Mouse (Mus musculus) ES-Bruce4 (cell line): ENCODE data around the gene Vrk1. TPM values are rescaled to one million over a fixed set of nuclear protein-coding genes. Genes with fewer than 3 reads are reported as not detected.

Experiments used
- H3K27ac ChIP-seq: 2 replicates; pipeline ENCODE4 v1.5.1; 2012; ENCODE audit warnings: low read length, inconsistent platforms; ENCODE audit not compliant: insufficient read depth
- H3K27me3 ChIP-seq: 2 replicates; pipeline ENCODE4 v1.6.1; 2012; ENCODE audit warnings: mild to moderate bottlenecking, low read length, inconsistent platforms; ENCODE audit not compliant: control insufficient read depth, poor library complexity, insufficient read depth, severe bottlenecking
- H3K36me3 ChIP-seq: 2 replicates; pipeline ENCODE4 v1.6.1; 2012; ENCODE audit warnings: inconsistent platforms, mild to moderate bottlenecking, low read length, moderate library complexity; ENCODE audit not compliant: control insufficient read depth, poor library complexity, insufficient read depth, severe bottlenecking
- H3K4me1 ChIP-seq: one replicate; pipeline ENCODE4 v1.8.1; 2011; ENCODE audit warnings: low read length; ENCODE audit not compliant: control insufficient read depth, insufficient read depth
- H3K4me3 ChIP-seq: 2 replicates; pipeline ENCODE4 v1.5.1; 2011; ENCODE audit warnings: low read depth, mild to moderate bottlenecking, low read length
- H3K9ac ChIP-seq: 2 replicates; pipeline ENCODE4 v1.6.1; 2012; ENCODE audit warnings: low read depth, mild to moderate bottlenecking, inconsistent platforms; ENCODE audit not compliant: poor library complexity, severe bottlenecking
- H3K9me3 ChIP-seq: replicated peaks from 2 replicates; pipeline ENCODE4 v1.6.1; 2012; ENCODE audit warnings: mild to moderate bottlenecking, low read length, inconsistent platforms; ENCODE audit not compliant: control insufficient read depth, poor library complexity, insufficient read depth, severe bottlenecking
- CTCF ChIP-seq: IDR thresholded peaks from one replicate; pipeline ENCODE4 v1.8.1; 2011; ENCODE audit warnings: low read depth, low read length
- EP300 ChIP-seq: IDR thresholded peaks from 2 replicates; pipeline ENCODE4 v1.6.1; 2011; ENCODE audit warnings: low read depth, low read length; ENCODE audit not compliant: insufficient read depth
- POLR2A ChIP-seq: IDR thresholded peaks from one replicate; pipeline ENCODE4 v1.8.1; 2011; ENCODE audit warnings: low read length; ENCODE audit not compliant: insufficient read depth
- polyA plus RNA-seq: library from polyadenylated mRNA; stranded (reverse); fragments of >200 nt; gene quantifications from 2 replicates; pipeline ENCODE4 v1.2.4, GENCODE M21; 2011; ENCODE audit warnings: low read depth; ENCODE audit not compliant: missing spikeins, insufficient read depth, insufficient read length

Vrk1 gene
- polyA plus RNA-seq, 1 experiment = 85.6 TPM

DNA sequence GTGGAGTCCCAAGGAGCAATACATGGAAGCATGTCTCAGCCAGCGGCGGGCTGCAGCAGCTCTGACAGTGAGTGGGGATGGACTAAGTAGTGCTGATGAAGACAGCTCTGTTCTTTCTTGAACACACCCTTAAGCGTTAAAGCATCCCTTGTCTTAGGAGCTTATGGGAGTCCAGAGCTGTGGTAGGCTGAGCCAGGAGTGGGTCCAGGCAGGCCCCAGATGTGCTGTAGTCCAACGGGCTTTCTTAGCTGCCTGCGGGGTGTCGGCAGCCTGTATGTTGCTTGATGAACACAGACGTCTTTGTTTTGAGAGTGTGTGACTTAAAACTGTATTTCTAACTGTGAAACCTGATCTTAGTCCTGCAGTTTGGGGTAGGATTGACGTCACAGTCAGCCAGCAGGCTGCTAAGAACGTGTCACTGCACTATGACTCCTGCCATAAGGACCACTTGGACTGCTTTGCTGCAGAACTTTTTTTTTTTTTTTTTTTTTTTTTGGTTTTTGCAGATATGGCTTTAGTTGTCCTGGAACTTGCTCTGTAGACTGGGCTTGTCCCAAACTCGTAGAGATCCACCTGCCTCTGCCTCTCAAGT, 61.6 kb downstream of the Vrk1 start:
- Histone ChIP-seq H3K9ac (no peak overlapping the region), H3K36me3 (no peaks in the 10 kb centered on the region), H3K27me3 (no peaks in the 10 kb centered on the region), H3K27ac (no peak overlapping the region), H3K4me1 (no peaks in the 10 kb centered on the region), H3K9me3 (no peaks in the 10 kb centered on the region), H3K4me3 (no peak overlapping the region)
- no peak for TF ChIP-seq EP300
- TF ChIP-seq POLR2A = no peak
- TF ChIP-seq CTCF = no peak

DNA sequence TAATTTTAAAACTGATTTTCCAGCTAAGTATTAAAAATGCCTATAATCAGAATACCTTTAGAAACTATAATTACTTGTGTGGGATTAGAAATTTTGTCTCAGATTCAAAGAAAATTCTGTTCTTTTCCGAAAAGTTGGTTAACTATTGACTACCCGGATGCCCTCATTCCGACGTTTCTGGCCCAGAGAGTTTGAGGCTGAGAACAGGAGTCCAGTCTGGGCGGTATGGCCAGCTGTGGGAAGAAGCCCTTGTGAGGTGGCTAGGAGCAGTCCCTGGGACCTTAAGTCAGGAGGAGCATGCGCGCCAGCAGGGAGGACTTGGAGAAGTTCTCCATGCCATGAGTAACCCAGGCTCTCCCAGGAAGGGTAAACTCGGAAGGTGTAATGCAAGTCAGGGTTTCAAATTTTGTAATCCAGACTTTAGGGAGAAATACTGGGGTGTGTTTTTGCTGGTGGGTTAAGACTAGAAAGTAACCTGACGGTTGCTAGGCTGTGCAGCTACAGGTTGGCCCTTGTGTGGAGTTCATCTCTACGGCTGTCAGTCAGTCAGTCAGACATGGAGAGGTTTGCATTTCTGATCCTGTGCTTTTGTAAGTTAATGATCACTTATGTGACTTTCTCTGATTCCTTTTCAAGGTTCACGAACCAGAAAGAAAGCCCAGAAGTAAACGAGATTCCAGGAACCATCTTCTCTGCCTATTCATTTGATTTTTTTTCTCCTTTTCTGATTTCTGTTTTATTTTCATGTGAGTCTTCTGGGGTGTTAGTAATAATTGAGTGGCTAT, 64.5 kb downstream of the Vrk1 start:
- Histone ChIP-seq H3K9ac (no peak overlapping the region), H3K4me1 (no peaks in the 10 kb centered on the region), H3K9me3 (no peaks in the 10 kb centered on the region), H3K4me3 (no peak overlapping the region), H3K36me3 (no peaks in the 10 kb centered on the region), H3K27ac (no peak overlapping the region), H3K27me3 (no peaks in the 10 kb centered on the region)
- no peak for TF ChIP-seq CTCF
- TF ChIP-seq EP300 = no peak
- TF ChIP-seq POLR2A = no peak

DNA sequence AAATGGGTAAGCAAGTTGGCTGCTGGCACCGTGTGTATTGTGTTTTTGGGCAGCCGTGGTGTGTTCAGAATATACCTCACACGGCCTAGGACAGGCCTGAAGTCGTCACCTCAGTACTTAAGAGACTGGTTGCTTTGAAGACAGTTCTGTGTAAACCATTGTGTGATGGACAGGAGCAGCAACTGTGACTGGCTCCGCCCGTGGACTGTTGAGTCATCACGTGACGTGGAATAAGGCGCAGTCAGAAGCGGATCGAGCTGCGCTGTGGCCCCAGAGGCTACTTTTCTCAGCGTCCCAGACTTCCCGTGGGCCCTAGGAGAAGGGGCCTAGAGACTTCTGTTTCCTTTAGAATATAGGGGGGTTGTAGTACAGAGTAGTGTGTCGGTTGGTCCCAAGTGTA, 66.1 kb downstream of the Vrk1 start:
- no peaks in the 10 kb centered on the region for H3K27me3 ChIP-seq
- H3K4me1 ChIP-seq = no peaks in the 10 kb centered on the region
- no peaks in the 10 kb centered on the region for H3K9me3 ChIP-seq
- H3K36me3 ChIP-seq = no peaks in the 10 kb centered on the region
- H3K4me3 ChIP-seq = no peak overlapping the region
- H3K27ac ChIP-seq = no peak overlapping the region
- TF ChIP-seq CTCF (no peak), EP300 (no peak), POLR2A (no peak)
- H3K9ac ChIP-seq = no peak overlapping the region

DNA sequence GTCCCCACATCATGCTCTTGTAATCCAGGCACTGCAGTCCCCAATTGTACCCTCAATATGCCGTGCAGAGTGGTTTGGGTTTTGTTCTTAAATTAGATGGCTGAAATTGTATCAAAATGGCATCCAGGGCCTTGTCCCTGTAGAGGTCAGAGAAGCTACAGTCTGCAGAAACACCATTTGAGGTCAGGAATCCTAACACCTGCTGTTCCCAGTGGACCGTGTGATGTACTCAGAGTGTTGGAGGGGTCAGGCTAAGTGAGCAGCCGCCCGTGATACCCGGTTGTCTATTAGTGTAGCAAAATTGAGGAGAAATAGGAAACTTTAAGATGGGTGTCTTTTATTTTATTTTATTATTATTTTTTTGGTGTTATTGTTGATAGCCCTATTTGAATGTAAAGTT, 70.5 kb downstream of the Vrk1 start:
- TF ChIP-seq CTCF = no peak
- no peak for TF ChIP-seq EP300
- Histone ChIP-seq H3K9ac (no peak overlapping the region), H3K27me3 (no peaks in the 10 kb centered on the region), H3K27ac (no peak overlapping the region), H3K4me1 (no peaks in the 10 kb centered on the region), H3K9me3 (no peaks in the 10 kb centered on the region), H3K36me3 (no peaks in the 10 kb centered on the region), H3K4me3 (no peak overlapping the region)

DNA sequence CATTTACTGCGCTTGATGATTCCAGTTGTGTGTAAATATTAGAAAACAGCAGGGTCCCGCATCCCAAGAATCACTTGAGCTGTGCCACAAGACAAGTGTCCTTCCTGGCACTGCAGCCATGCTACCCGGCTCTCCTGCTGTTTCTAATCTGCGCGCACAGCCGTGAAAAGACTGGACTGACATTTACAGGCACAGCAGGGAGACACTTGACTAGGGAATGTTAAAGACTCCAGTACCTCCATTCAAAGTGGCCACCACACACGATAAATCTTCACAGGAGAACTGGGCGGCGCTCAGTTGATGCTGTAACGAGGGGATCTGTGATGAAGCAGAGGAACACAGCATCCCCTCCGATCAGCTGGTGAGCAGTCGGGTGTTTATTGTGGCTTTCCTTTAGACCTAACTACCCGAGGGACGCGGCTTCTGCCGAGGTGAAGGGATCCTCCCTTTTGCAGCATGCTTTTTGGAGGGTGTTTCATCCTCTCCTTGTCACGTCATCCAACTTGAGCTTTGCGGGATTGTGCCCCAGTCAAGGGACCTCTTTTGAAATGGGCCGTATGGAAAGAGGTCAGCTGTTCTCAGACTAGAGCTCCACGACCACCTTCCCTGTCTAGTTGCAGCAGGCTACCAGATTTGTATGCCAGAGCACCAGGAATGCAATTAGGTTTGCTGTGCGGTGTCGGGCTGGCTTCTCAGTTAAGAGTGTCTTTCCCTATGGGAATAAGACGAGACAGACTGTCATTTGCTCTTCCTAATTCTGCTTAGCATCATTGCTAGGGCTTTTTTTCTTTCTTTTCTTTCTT, 71.1 kb downstream of the Vrk1 start:
- no peak overlapping the region for H3K9ac ChIP-seq
- no peak for TF ChIP-seq EP300
- no peak for TF ChIP-seq CTCF
- TF ChIP-seq POLR2A = no peak
- H3K36me3 ChIP-seq = no peaks in the 10 kb centered on the region
- no peaks in the 10 kb centered on the region for H3K4me1 ChIP-seq
- no peak overlapping the region for H3K4me3 ChIP-seq
- H3K27me3 ChIP-seq = no peaks in the 10 kb centered on the region
- H3K27ac ChIP-seq = no peak overlapping the region
- H3K9me3 ChIP-seq = no peaks in the 10 kb centered on the region

DNA sequence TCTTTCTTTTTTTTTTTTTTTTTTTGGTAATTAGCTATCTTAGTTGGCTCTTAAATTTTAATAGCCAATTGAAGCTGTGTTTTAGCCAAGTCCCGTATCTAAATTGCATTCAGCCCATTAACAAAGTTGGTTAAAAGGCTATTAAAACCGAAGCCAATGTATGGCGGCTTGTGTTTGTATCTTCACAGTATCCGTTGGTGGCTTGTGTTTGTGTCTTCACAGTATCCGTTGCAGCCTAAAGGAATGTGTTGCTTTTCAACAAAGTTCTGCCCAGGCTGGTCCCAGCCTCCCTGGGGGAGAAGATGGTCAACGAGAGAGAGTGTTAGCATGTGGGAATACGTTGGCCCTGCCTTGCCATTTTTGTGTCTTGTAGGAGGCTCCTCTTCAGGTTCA, 71.7 kb downstream of the Vrk1 start:
- Histone ChIP-seq H3K9ac (no peak overlapping the region), H3K27ac (0 out of 2 replicates have a peak overlapping the region, but pooled peaks have one; percentile 1), H3K4me1 (no peaks in the 10 kb centered on the region), H3K9me3 (no peaks in the 10 kb centered on the region), H3K4me3 (no peak overlapping the region), H3K36me3 (no peaks in the 10 kb centered on the region), H3K27me3 (no peaks in the 10 kb centered on the region)
- TF ChIP-seq CTCF = no peak
- TF ChIP-seq EP300 = no peak
- no peak for TF ChIP-seq POLR2A
